ENCODE assay signal across 8 mouse cellular contexts in genomic region chr8:105613830-105614511, GRCm38 (mm10). TPM values are rescaled to one million over a fixed set of nuclear protein-coding genes. Genes with fewer than 3 reads are reported as not detected.
DNase-seq lines count a peak whose midpoint lies in the region; ATAC-seq and TF ChIP-seq lines count a peak whose summit lies in the region.

No protein-coding gene starts in this region.

- peaks cover 8% of the 10 kb centered on the region for H3K79me2 ChIP-seq in heart, adult 2 months (replicated peaks; ENCODE audit: control insufficient read depth, insufficient read depth, low read length)

- DNase-seq in adrenal gland, adult (ENCODE audit: inconsistent age in 2 of 2, low spot score in 1 of 2): peak; percentile 82 to 87
- DNase-seq in adrenal gland, postnatal 4 days (ENCODE audit: low spot score in 2 of 2): no peak
- peak; percentile 56 for DNase-seq in embryo, embryonic 10 days (ENCODE audit: low spot score)
- peak; percentile 90 to 91 for DNase-seq in heart, adult 2 months
- peak; percentile 73 for DNase-seq in liver, postnatal 0 days
- peak; percentile 69 for DNase-seq in yolk sac, embryonic 10.5 days (ENCODE audit: low spot score)

- TF ChIP-seq EP300 in heart, adult 2 months (IDR thresholded peaks at IDR 0.05; ENCODE audit: insufficient read depth, low read depth, low read length): peak; percentile 48; the same call in 1 of the 2 replicates
- no peak for TF ChIP-seq EP300 in liver, postnatal 0 days (IDR thresholded peaks at IDR 0.05; ENCODE audit: low read depth)

- no peaks in the 10 kb centered on the region for H3K9me3 ChIP-seq in intestine, postnatal 0 days (ENCODE audit: control insufficient read depth)
- H3K9me3 ChIP-seq in liver, postnatal 0 days (ENCODE audit: low read length): no peaks in the 10 kb centered on the region
- H3K9me3 ChIP-seq in neural tube, embryonic 13.5 days: no peaks in the 10 kb centered on the region

- peak overlapping the region; percentile 72 for H3K4me3 ChIP-seq in heart, adult 2 months
- peak overlapping the region; percentile 55 for H3K4me3 ChIP-seq in intestine, postnatal 0 days (ENCODE audit: low read depth, low read length)
- H3K4me3 ChIP-seq in liver, postnatal 0 days (ENCODE audit: low read depth, low read length): peak overlapping the region; percentile 40
- H3K4me3 ChIP-seq in neural tube, embryonic 13.5 days: peak overlapping the region; percentile 44

- no peaks in the 10 kb centered on the region for H3K27me3 ChIP-seq in heart, adult 2 months (ENCODE audit: control insufficient read depth, insufficient read depth, low read length)
- peaks cover 4% of the 10 kb centered on the region; the same call in 1 of the 2 replicates for H3K27me3 ChIP-seq in intestine, postnatal 0 days (replicated peaks; ENCODE audit: control insufficient read depth, insufficient read depth, low read length)
- H3K27me3 ChIP-seq in liver, postnatal 0 days (ENCODE audit: insufficient read depth, low read length): no peaks in the 10 kb centered on the region
- peaks cover 39% of the 10 kb centered on the region for H3K27me3 ChIP-seq in neural tube, embryonic 13.5 days

- H3K36me3 ChIP-seq in heart, adult 2 months (ENCODE audit: control insufficient read depth, insufficient read depth, low read length): peaks cover 14% of the 10 kb centered on the region
- peaks cover 34% of the 10 kb centered on the region for H3K36me3 ChIP-seq in intestine, postnatal 0 days (ENCODE audit: control insufficient read depth, insufficient read depth)
- peaks cover 42% of the 10 kb centered on the region for H3K36me3 ChIP-seq in liver, postnatal 0 days (replicated peaks; ENCODE audit: insufficient read depth, low read length)
- H3K36me3 ChIP-seq in neural tube, embryonic 13.5 days: peaks cover 43% of the 10 kb centered on the region

- intact Hi-C loops in heart, adult 2 months (cut with DNase I): loop anchor here (2.0 kb wide), 1 partner anchor 23 kb away; the partner anchor contains the start of genes Agrp and Ctcf

- H3K4me2 ChIP-seq in intestine, postnatal 0 days (replicated peaks; ENCODE audit: low read depth): peak overlapping the region; percentile 96
- H3K4me2 ChIP-seq in liver, postnatal 0 days (ENCODE audit: low read depth, low read length): peak overlapping the region; percentile 68
- peak overlapping the region; percentile 90 for H3K4me2 ChIP-seq in neural tube, embryonic 13.5 days

- H3K9ac ChIP-seq in heart, adult 2 months (ENCODE audit: low read depth, low read length): peak overlapping the region; percentile 68
- peak overlapping the region; percentile 34 for H3K9ac ChIP-seq in intestine, postnatal 0 days (ENCODE audit: low read depth, low read length)
- H3K9ac ChIP-seq in liver, postnatal 0 days (replicated peaks): peak overlapping the region; percentile 45
- H3K9ac ChIP-seq in neural tube, embryonic 13.5 days: peak overlapping the region; percentile 70

- TF ChIP-seq POLR2A in heart, adult 2 months (IDR thresholded peaks at IDR 0.05; ENCODE audit: insufficient read depth, low read depth, low read length): peak; percentile 40; the same call in 1 of the 2 replicates

- H3K4me1 ChIP-seq in heart, adult 2 months (ENCODE audit: control insufficient read depth, insufficient read depth, low read length): peaks cover 10% of the 10 kb centered on the region
- H3K4me1 ChIP-seq in intestine, postnatal 0 days (replicated peaks; ENCODE audit: control insufficient read depth, insufficient read depth, low read length): peaks cover 8% of the 10 kb centered on the region; the same call in 1 of the 2 replicates
- H3K4me1 ChIP-seq in liver, postnatal 0 days (ENCODE audit: insufficient read depth): peaks cover 21% of the 10 kb centered on the region
- peaks cover 21% of the 10 kb centered on the region for H3K4me1 ChIP-seq in neural tube, embryonic 13.5 days (replicated peaks)

- peak; percentile 19; the same call in 1 of the 2 replicates for ATAC-seq in intestine, postnatal 0 days
- ATAC-seq in liver, postnatal 0 days: peak; percentile 47
- 0 out of 2 replicates have a peak, but pooled peaks have one; percentile 40 for ATAC-seq in neural tube, embryonic 13.5 days (ENCODE audit: low read depth)

- H3K27ac ChIP-seq in heart, adult 2 months: peak overlapping the region; percentile 89
- H3K27ac ChIP-seq in intestine, postnatal 0 days (ENCODE audit: low read depth, low read length): no peak overlapping the region
- H3K27ac ChIP-seq in liver, postnatal 0 days (ENCODE audit: low read depth): no peak overlapping the region
- H3K27ac ChIP-seq in neural tube, embryonic 13.5 days (replicated peaks): no peak overlapping the region

- WGBS in heart, adult 2 months: 20% methylated on average over 50 of the region's 50 CpGs
- 5% methylated on average over 50 of the region's 50 CpGs for WGBS in intestine, postnatal 0 days
- WGBS in liver, postnatal 0 days (ENCODE audit: insufficient replicate concordance): 24% methylated on average over 50 of the region's 50 CpGs
- WGBS in neural tube, embryonic 13.5 days: 2% methylated on average over 50 of the region's 50 CpGs

- no peak for TF ChIP-seq CTCF in heart, adult 2 months (IDR thresholded peaks at IDR 0.05)
- TF ChIP-seq CTCF in intestine, postnatal 0 days (IDR thresholded peaks at IDR 0.05; ENCODE audit: low read depth): no peak
- no peak for TF ChIP-seq CTCF in liver, postnatal 0 days (IDR thresholded peaks at IDR 0.05; ENCODE audit: low read depth)

RNA-seq across cellular contexts. Expression of gene Ripor1, which starts 8.9 kb away (rescaled TPM):
- 10 to 100 TPM; 35.4 to 43.0 TPM for total RNA-seq in adrenal gland, postnatal 4 days (2021)
- 10 to 100 TPM; 42.5 to 51.6 TPM for total RNA-seq in heart, adult 2 months (2021)
- 39.2 TPM in 2 replicates for polyA plus RNA-seq in heart, adult 2 months (2012; rRNA removed)
- polyA plus RNA-seq in intestine, postnatal 0 days (2015; fragmentation: Nextera tagmentation; extraction: Ambion mirVana): 10.2 and 10.3 TPM in 2 replicates
- 6.2 and 6.8 TPM in 2 replicates for polyA plus RNA-seq in liver, postnatal 0 days (2015; fragmentation: Nextera tagmentation; extraction: Ambion mirVana)
- polyA plus RNA-seq in neural tube, embryonic 13.5 days (2015; fragmentation: Nextera tagmentation; extraction: Ambion mirVana): 30.5 and 35.9 TPM in 2 replicates

RNA-seq across cellular contexts. Expression of gene Ctcf, which starts 22.4 kb away (rescaled TPM):
- 10 to 100 TPM; 73.8 to 94.0 TPM for total RNA-seq in adrenal gland, postnatal 4 days (2021)
- total RNA-seq in heart, adult 2 months (2021): 10 to 100 TPM; 41.4 to 41.9 TPM
- polyA plus RNA-seq in heart, adult 2 months (2012; rRNA removed): 9.3 and 13.6 TPM in 2 replicates
- polyA plus RNA-seq in intestine, postnatal 0 days (2015; fragmentation: Nextera tagmentation; extraction: Ambion mirVana): 42.2 and 44.7 TPM in 2 replicates
- 41.1 and 42.2 TPM in 2 replicates for polyA plus RNA-seq in liver, postnatal 0 days (2015; fragmentation: Nextera tagmentation; extraction: Ambion mirVana)
- 105 and 118 TPM in 2 replicates for polyA plus RNA-seq in neural tube, embryonic 13.5 days (2015; fragmentation: Nextera tagmentation; extraction: Ambion mirVana)

RNA-seq across cellular contexts. Expression of gene Agrp, which starts 23.2 kb away (rescaled TPM):
- 1 to 10 TPM in 1 of 2 experiments, under 1 TPM in 1; 0.81 to 1.5 TPM for total RNA-seq in adrenal gland, postnatal 4 days (2021)
- not detected for total RNA-seq in heart, adult 2 months (2021)
- 0.31 TPM in 1 of 2 replicates, not detected in the other for polyA plus RNA-seq in heart, adult 2 months (2012; rRNA removed)
- polyA plus RNA-seq in intestine, postnatal 0 days (2015; fragmentation: Nextera tagmentation; extraction: Ambion mirVana): 0.43 and 1.1 TPM in 2 replicates
- polyA plus RNA-seq in liver, postnatal 0 days (2015; fragmentation: Nextera tagmentation; extraction: Ambion mirVana): 0.17 TPM in 1 of 2 replicates, not detected in the other
- 2.0 TPM in 2 replicates for polyA plus RNA-seq in neural tube, embryonic 13.5 days (2015; fragmentation: Nextera tagmentation; extraction: Ambion mirVana)

RNA-seq across cellular contexts. Expression of gene Atp6v0d1, which starts 48.1 kb away (rescaled TPM):
- total RNA-seq in adrenal gland, postnatal 4 days (2021): 100 to 1,000 TPM; 103 to 113 TPM
- 10 to 100 TPM; 46.4 to 48.9 TPM for total RNA-seq in heart, adult 2 months (2021)
- 61.7 and 69.0 TPM in 2 replicates for polyA plus RNA-seq in heart, adult 2 months (2012; rRNA removed)
- 140 and 151 TPM in 2 replicates for polyA plus RNA-seq in intestine, postnatal 0 days (2015; fragmentation: Nextera tagmentation; extraction: Ambion mirVana)
- 48.0 and 50.2 TPM in 2 replicates for polyA plus RNA-seq in liver, postnatal 0 days (2015; fragmentation: Nextera tagmentation; extraction: Ambion mirVana)
- polyA plus RNA-seq in neural tube, embryonic 13.5 days (2015; fragmentation: Nextera tagmentation; extraction: Ambion mirVana): 195 and 211 TPM in 2 replicates

Comparison
In these comparisons a context has a peak if more than half of its experiments do, and no peak if none do; other contexts are left out.
1. DNase-seq: peak in adrenal gland, adult (2 of 2), embryo, embryonic 10 days (single experiment), heart, adult 2 months (2 of 2), liver, postnatal 0 days (single experiment) and yolk sac, embryonic 10.5 days (single experiment); none in adrenal gland, postnatal 4 days (0 of 2).
2. Peak in every context shown above with its lines, with median percentiles within 50 percentile points of each other: H3K4me3 ChIP-seq, H3K9ac ChIP-seq, ATAC-seq and H3K4me2 ChIP-seq.